Mouse (Mus musculus) gastrocnemius, postnatal 14 days (tissue): Measurements from ENCODE around the gene Atoh8. TPM values are rescaled to one million over a fixed set of nuclear protein-coding genes. Genes with fewer than 3 reads are reported as not detected.
A peak's percentile ranks its signal among the peaks of the same experiment; 100 is the strongest.

Experiments used
- DNase-seq: peaks from one replicate; pipeline ENCODE4 v3.0.0; 2021; ENCODE audit warnings: mixed read lengths
- intact Hi-C: fragments of 180-260 bp; cut with DNase I; formaldehyde crosslinking; loops from one replicate; pipeline ENCODE4 v1.15.1; 2025; ENCODE audit warnings: low total_unique reads
- total RNA-seq, 2 experiments: library from RNA; stranded (reverse); gene quantifications; 2 replicates each; pipeline ENCODE4 v1.2.3; 2021

Gene Atoh8
- total RNA-seq, 2 experiments from 2014 or later, result 5.3 to 7.1 TPM

GRCm38 (mm10) chr6:72260981-72261682 is 25.8 kb upstream of the Atoh8 start:
- intact Hi-C loops, result loop anchor here (1.0 kb wide), 1 partner anchor 75 kb away; no protein-coding TSS in a partner anchor

DNA sequence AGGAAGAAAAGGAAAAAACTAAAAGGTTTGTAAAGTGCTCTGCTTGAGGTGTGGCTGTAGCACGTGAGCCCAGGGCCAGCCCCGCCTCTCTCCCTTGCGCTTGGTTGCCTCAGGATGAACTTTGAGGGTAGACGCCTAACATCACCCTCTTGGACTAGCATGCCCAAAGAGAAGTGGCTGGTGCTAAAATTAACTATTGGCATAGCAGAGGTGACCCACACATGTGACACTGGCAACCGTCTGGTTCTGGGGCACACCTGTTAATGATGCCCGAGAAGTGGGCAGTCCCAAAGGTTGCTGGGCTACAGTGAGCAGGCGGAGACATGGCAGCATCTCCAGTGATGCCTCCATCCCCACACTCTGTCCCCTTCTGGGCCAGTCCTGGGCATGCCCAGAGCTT is 24.1 kb upstream of the Atoh8 start:
- DNase-seq, result peak; percentile 57

More at GRCm38 (mm10) chr6:72260981-72261682, 25.8 kb upstream of the Atoh8 start:
- DNase-seq, result peak; percentile 92

DNA sequence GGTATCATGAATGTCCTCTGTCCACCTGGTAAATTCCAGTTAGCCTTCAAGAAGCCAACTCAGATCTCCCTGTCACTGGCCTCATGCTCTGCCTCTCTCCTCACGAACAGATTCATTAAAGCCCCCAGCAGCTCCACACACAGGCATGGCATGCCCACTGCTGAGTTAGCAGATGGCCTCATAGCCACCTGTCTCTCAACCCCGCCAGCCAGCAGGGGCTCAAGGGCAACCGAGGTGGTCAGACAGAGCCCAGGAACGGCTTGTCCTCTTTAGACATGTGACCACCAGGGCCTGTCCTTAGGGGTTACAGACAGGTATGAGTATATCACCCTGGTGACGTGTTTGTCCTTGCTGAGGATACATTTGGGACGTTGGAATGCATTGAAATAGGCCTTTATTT is 19.9 kb upstream of the Atoh8 start:
- no peak for DNase-seq
- intact Hi-C loops, result no loop called here

More for the DNA sequence above, 24.1 kb upstream of the Atoh8 start:
- intact Hi-C loops, result no loop called here

- DNase-seq, result peak; percentile 71
- intact Hi-C loops, result no loop called here
Measured at GRCm38 (mm10) chr6:72254588-72255075, 19.3 kb upstream of the Atoh8 start.

GRCm38 (mm10) chr6:72253911-72254587 is 18.7 kb upstream of the Atoh8 start:
- intact Hi-C loops, result no loop called here
- peak; percentile 78 for DNase-seq

DNA sequence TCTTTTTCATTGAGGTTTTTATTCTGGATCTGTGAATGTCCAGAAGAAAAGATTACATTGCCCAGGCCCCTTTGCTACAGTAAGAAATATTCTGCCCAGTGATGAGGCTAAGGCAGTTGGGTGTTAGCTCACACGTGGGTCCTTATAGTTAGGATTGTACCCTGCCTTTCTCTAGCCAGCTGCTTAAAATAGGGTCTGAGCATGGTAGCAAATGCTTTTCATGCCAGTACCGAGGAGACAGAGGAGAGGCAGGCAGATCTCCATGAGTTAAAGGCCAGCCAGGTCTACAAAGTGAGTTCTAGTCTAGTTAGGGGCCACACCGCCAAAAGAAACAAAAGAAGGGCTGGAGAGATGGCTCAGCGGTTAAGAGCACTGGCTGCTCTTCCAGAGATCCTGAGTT is 17.8 kb upstream of the Atoh8 start:
- DNase-seq, result no peak
- intact Hi-C loops, result no loop called here

GRCm38 (mm10) chr6:72252433-72252832 is 17.1 kb upstream of the Atoh8 start:
- no peak for DNase-seq
- intact Hi-C loops, result no loop called here

- no peak for DNase-seq
- intact Hi-C loops, result no loop called here
Measured at GRCm38 (mm10) chr6:72249981-72250380, 14.6 kb upstream of the Atoh8 start.

DNA sequence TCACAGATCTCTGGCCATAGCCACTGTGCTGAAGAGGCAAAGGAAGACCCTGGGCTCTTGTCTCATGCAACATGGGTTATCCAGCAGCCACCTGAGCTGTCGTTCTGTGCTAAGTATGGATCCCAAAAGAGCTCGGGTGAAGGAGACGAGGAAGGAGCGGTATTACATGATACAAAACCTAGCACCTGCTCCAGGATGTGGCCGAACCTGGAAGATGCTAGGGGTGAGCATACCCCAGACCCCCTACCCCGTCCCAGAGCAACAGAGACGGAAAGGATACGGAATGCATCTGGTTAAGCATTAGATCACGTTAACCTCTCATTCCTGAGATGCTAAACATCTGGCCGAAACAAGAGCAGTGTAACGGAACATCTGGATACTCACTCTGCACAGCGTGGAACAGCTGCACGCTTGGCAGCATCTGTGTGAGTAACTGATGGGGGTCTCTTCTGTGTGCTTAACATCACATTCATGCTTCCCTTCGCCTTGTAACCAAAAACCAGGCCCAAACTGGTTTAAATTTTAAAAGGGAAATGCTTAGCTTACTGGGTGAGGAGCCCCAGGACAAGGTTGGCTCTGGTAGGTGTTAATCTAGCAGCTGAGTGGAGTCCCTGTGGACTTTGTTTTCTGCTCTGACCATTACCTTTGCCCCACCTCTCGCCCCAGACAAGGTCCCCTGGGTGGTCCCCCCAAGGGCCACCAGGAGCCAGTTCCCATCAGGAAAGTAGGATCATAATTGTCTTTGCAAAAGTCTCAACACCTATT is 13.0 kb upstream of the Atoh8 start:
- intact Hi-C loops, result no loop called here
- DNase-seq, result no peak

DNA sequence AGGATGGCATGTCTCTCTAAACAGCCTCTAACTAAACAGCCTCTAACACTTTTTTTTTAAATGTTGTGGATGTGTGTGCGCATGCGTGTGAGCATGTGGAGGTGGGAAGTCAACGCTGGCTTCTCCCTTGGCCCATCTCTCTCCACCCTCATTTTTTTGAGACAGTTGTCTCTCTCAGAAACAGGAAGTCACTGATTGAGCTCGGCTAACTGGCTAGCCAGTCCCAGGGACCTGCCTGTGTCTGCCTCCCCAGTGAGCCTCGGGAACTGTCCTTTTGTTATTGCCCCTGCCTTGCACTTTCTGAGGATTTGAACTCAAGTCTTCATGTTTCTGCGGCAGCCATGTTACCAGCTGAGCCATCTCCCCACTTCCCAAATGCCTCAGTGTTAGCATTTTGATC is 10.9 kb upstream of the Atoh8 start:
- intact Hi-C loops, result no loop called here
- no peak for DNase-seq

GRCm38 (mm10) chr6:72244569-72245285 is 9.3 kb upstream of the Atoh8 start:
- peak; percentile 62 for DNase-seq
- intact Hi-C loops, result no loop called here

- intact Hi-C loops, result no loop called here
Measured at GRCm38 (mm10) chr6:72244144-72244549, 8.8 kb upstream of the Atoh8 start.

GRCm38 (mm10) chr6:72242532-72243320 is 7.3 kb upstream of the Atoh8 start:
- no peak for DNase-seq
- intact Hi-C loops, result no loop called here

More at GRCm38 (mm10) chr6:72244144-72244549, 8.8 kb upstream of the Atoh8 start:
- peak; percentile 96 for DNase-seq

GRCm38 (mm10) chr6:72241843-72242154 is 6.4 kb upstream of the Atoh8 start:
- no peak for DNase-seq
- intact Hi-C loops, result no loop called here

- no peak for DNase-seq
- intact Hi-C loops, result no loop called here
Measured at GRCm38 (mm10) chr6:72241133-72241842, 5.9 kb upstream of the Atoh8 start.

GRCm38 (mm10) chr6:72240042-72240441 is 4.7 kb upstream of the Atoh8 start:
- intact Hi-C loops, result no loop called here
- DNase-seq, result no peak

DNA sequence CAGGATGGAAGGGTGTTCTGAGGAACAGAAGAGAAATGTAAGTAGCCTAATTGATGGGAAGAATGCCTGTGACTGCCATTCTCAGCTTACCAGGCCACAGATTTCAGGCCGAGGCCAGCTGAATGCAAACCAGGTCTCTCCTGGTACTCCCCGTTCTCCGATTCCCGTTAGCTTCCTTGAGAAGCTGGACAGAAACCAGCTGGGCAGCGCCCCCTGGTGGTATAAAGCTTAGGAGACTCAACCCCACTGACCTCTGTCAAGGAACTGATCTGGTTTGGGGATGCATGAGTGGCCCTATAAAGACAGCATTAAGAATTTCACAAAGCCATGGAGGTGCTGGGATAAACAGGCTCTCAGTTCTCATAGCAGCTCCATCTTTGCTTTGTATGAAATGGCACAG is 1.7 kb upstream of the Atoh8 start:
- intact Hi-C loops, result no loop called here
- DNase-seq, result peak; percentile 90

DNA sequence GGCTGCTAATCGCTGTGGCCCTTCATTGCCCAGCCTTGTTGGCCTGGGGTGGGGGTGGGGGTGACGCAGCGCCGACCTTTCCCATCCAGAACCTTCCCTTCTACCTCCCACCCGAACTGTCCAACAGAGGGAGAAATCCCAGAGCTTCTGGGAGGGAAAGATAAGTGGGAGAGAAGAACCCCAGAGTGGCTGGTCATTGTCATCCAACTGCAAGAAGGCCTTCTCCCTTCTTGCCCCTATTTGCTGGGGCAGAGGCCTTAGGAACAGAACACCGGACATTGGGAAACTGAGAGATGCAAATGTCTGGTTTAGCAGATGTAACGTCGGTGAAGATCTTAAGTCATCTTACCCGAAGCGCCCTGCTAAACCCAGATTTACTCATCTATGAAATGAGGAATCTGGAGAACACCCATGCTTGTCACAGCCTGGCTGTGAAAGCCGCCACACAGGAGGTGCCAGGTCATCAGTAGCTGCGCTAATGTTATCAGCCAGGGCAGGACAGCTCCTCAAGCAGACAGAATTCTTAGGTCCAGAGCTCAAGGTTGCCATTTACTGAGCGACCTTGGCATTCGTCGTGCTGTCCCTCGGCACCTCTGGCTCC is 530 bp upstream of the Atoh8 start:
- DNase-seq, result no peak
- intact Hi-C loops, result no loop called here
